Comparison of ENCODE assay signal across 8 mouse cellular contexts in genomic region chr11:87109519-87110171, GRCm38 (mm10). TPM values are rescaled to one million over a fixed set of nuclear protein-coding genes. Genes with fewer than 3 reads are reported as not detected.
DNase-seq lines count a peak whose midpoint lies in the region; ATAC-seq and TF ChIP-seq lines count a peak whose summit lies in the region.

No protein-coding gene starts in this region.

- DNase-seq in left cerebral cortex, adult 2 months (ENCODE audit: extremely low spot score in 1 of 2, low spot score in 2 of 2) = peak; percentile 20
- no peak for DNase-seq in left cerebral cortex, postnatal 25 days (ENCODE audit: low spot score in 2 of 2)
- peak; percentile 10 for DNase-seq in adrenal gland, adult 8-10 months
- DNase-seq in forebrain, embryonic 11.5 days (ENCODE audit: low spot score) = peak; percentile 79
- DNase-seq in mesoderm, embryonic 11.5 days (ENCODE audit: low read depth, low spot score) = peak; percentile 45
- DNase-seq in frontal cortex, postnatal 10 days (ENCODE audit: low spot score in 2 of 2) = no peak

- H3K36me3 ChIP-seq in forebrain, embryonic 11.5 days (ENCODE audit: control insufficient read depth, insufficient read depth, low read length) = peaks cover 3% of the 10 kb centered on the region; the same call in 1 of the 2 replicates
- peaks cover 19% of the 10 kb centered on the region for H3K36me3 ChIP-seq in kidney, embryonic 16.5 days (ENCODE audit: insufficient read depth, low read length)
- peaks cover 11% of the 10 kb centered on the region for H3K36me3 ChIP-seq in stomach, embryonic 15.5 days

- no peak for TF ChIP-seq CTCF in left cerebral cortex, adult 2 months (IDR thresholded peaks at IDR 0.05)

- H3K4me1 ChIP-seq in forebrain, embryonic 11.5 days (replicated peaks; ENCODE audit: control insufficient read depth, insufficient read depth, low read length) = peaks cover 2% of the 10 kb centered on the region; the same call in 1 of the 2 replicates
- peaks cover 17% of the 10 kb centered on the region for H3K4me1 ChIP-seq in kidney, embryonic 16.5 days (ENCODE audit: insufficient read depth, low read length)
- H3K4me1 ChIP-seq in stomach, embryonic 15.5 days = peaks cover 6% of the 10 kb centered on the region; the same call in 1 of the 2 replicates

- intact Hi-C loops in left cerebral cortex, adult 2 months (cut with DNase I) = loop anchor here (2.0 kb wide), 3 partner anchors 17 to 35 kb away; partner anchors contain the start of genes Gdpd1, Smg8 and Trim37
- intact Hi-C loops in left cerebral cortex, postnatal 25 days (cut with DNase I) = loop anchor here (2.0 kb wide), 1 partner anchor 17 kb away; the partner anchor contains the start of gene Trim37

- ATAC-seq in forebrain, embryonic 11.5 days (replicated peaks; ENCODE audit: low FRiP score) = no peak; the same call in 1 of the 2 replicates
- no peak for ATAC-seq in kidney, embryonic 16.5 days (ENCODE audit: low FRiP score, low TSS enrichment)
- ATAC-seq in stomach, embryonic 15.5 days (ENCODE audit: insufficient read depth, low FRiP score, low read depth) = no peak

- peak overlapping the region; percentile 99 for H3K9ac ChIP-seq in forebrain, embryonic 11.5 days (ENCODE audit: low read length)
- H3K9ac ChIP-seq in kidney, embryonic 16.5 days (replicated peaks; ENCODE audit: low read length) = peak overlapping the region; percentile 94
- H3K9ac ChIP-seq in stomach, embryonic 15.5 days = peak overlapping the region; percentile 71

- H3K4me3 ChIP-seq in left cerebral cortex, adult 2 months = peak overlapping the region; percentile 68
- H3K4me3 ChIP-seq in forebrain, embryonic 11.5 days (ENCODE audit: low read depth, low read length) = peak overlapping the region; percentile 87
- peak overlapping the region; percentile 99 for H3K4me3 ChIP-seq in kidney, embryonic 16.5 days (ENCODE audit: low read length)
- H3K4me3 ChIP-seq in stomach, embryonic 15.5 days (replicated peaks) = peak overlapping the region; percentile 80

- WGBS in forebrain, embryonic 11.5 days = 0% methylated on average over 42 of the region's 42 CpGs
- under 1% methylated on average over 42 of the region's 42 CpGs for WGBS in kidney, embryonic 16.5 days
- under 1% methylated on average over 42 of the region's 42 CpGs for WGBS in stomach, embryonic 15.5 days

- H3K27ac ChIP-seq in left cerebral cortex, adult 2 months = peak overlapping the region; percentile 92
- H3K27ac ChIP-seq in forebrain, embryonic 11.5 days (ENCODE audit: low read depth, low read length) = peak overlapping the region; percentile 96
- peak overlapping the region; percentile 99 for H3K27ac ChIP-seq in kidney, embryonic 16.5 days (ENCODE audit: low read length)
- H3K27ac ChIP-seq in stomach, embryonic 15.5 days = peak overlapping the region; percentile 93

- no peaks in the 10 kb centered on the region for H3K9me3 ChIP-seq in forebrain, embryonic 11.5 days (ENCODE audit: control insufficient read depth, low read length)
- no peaks in the 10 kb centered on the region for H3K9me3 ChIP-seq in kidney, embryonic 16.5 days (ENCODE audit: low read length)
- H3K9me3 ChIP-seq in stomach, embryonic 15.5 days = no peaks in the 10 kb centered on the region

- no peaks in the 10 kb centered on the region for H3K27me3 ChIP-seq in forebrain, embryonic 11.5 days (ENCODE audit: control insufficient read depth, insufficient read depth, low read length)
- no peaks in the 10 kb centered on the region for H3K27me3 ChIP-seq in kidney, embryonic 16.5 days (ENCODE audit: insufficient read depth, low read length)
- H3K27me3 ChIP-seq in stomach, embryonic 15.5 days (replicated peaks) = no peaks in the 10 kb centered on the region

- peak overlapping the region; percentile 52 for H3K4me2 ChIP-seq in forebrain, embryonic 11.5 days (ENCODE audit: low read depth, low read length, severe bottlenecking)
- H3K4me2 ChIP-seq in kidney, embryonic 16.5 days (replicated peaks; ENCODE audit: low read depth, low read length) = peak overlapping the region; percentile 69
- peak overlapping the region; percentile 53 for H3K4me2 ChIP-seq in stomach, embryonic 15.5 days

RNA-seq across cellular contexts. Expression of gene Ska2, which starts 0.6 kb away (rescaled TPM):
- 10 to 100 TPM in 1 of 2 experiments, 1 to 10 TPM in 1; 9.8 to 14.1 TPM for total RNA-seq in left cerebral cortex, adult 2 months (2021)
- 10 to 100 TPM; 11.2 to 12.3 TPM for total RNA-seq in left cerebral cortex, postnatal 25 days (2021)
- total RNA-seq in adrenal gland, adult 8-10 months (2022) = 1 to 10 TPM; 5.0 to 9.3 (median 7.2) TPM
- polyA plus RNA-seq in forebrain, embryonic 11.5 days (2014; fragmentation: Nextera tagmentation; extraction: Ambion mirVana) = 122 and 142 TPM in 2 replicates
- polyA plus RNA-seq in kidney, embryonic 16.5 days (2015; fragmentation: Nextera tagmentation; extraction: Ambion mirVana) = 59.4 and 61.1 TPM in 2 replicates
- polyA plus RNA-seq in stomach, embryonic 15.5 days (2015; fragmentation: Nextera tagmentation; extraction: Ambion mirVana) = 47.7 and 49.4 TPM in 2 replicates

RNA-seq across cellular contexts. Expression of gene Prr11, which starts 1.1 kb away (rescaled TPM):
- total RNA-seq in left cerebral cortex, adult 2 months (2021) = under 1 TPM; 0.18 to 0.37 TPM
- total RNA-seq in left cerebral cortex, postnatal 25 days (2021) = under 1 TPM; 0.32 to 0.34 TPM
- 1 to 10 TPM in 3 of 4 experiments, under 1 TPM in 1; 0.75 to 1.3 (median 1.2) TPM for total RNA-seq in adrenal gland, adult 8-10 months (2022)
- 23.1 and 23.8 TPM in 2 replicates for polyA plus RNA-seq in forebrain, embryonic 11.5 days (2014; fragmentation: Nextera tagmentation; extraction: Ambion mirVana)
- 9.2 and 13.9 TPM in 2 replicates for polyA plus RNA-seq in kidney, embryonic 16.5 days (2015; fragmentation: Nextera tagmentation; extraction: Ambion mirVana)
- 6.6 and 8.1 TPM in 2 replicates for polyA plus RNA-seq in stomach, embryonic 15.5 days (2015; fragmentation: Nextera tagmentation; extraction: Ambion mirVana)

RNA-seq across cellular contexts. Expression of gene Trim37, which starts 17.2 kb away (rescaled TPM):
- total RNA-seq in left cerebral cortex, adult 2 months (2021) = 100 to 1,000 TPM; 231 TPM
- 100 to 1,000 TPM; 233 to 239 TPM for total RNA-seq in left cerebral cortex, postnatal 25 days (2021)
- total RNA-seq in adrenal gland, adult 8-10 months (2022) = 10 to 100 TPM; 14.0 to 23.2 (median 15.7) TPM
- polyA plus RNA-seq in forebrain, embryonic 11.5 days (2014; fragmentation: Nextera tagmentation; extraction: Ambion mirVana) = 97.3 and 106 TPM in 2 replicates
- 29.0 and 31.5 TPM in 2 replicates for polyA plus RNA-seq in kidney, embryonic 16.5 days (2015; fragmentation: Nextera tagmentation; extraction: Ambion mirVana)
- polyA plus RNA-seq in stomach, embryonic 15.5 days (2015; fragmentation: Nextera tagmentation; extraction: Ambion mirVana) = 29.3 and 30.6 TPM in 2 replicates

RNA-seq across cellular contexts. Expression of gene Smg8, which starts 23.1 kb away (rescaled TPM):
- total RNA-seq in left cerebral cortex, adult 2 months (2021) = 10 to 100 TPM; 16.3 to 16.5 TPM
- total RNA-seq in left cerebral cortex, postnatal 25 days (2021) = 10 to 100 TPM; 16.6 to 16.9 TPM
- 10 to 100 TPM; 16.1 to 21.1 (median 19.1) TPM for total RNA-seq in adrenal gland, adult 8-10 months (2022)
- 28.3 and 28.9 TPM in 2 replicates for polyA plus RNA-seq in forebrain, embryonic 11.5 days (2014; fragmentation: Nextera tagmentation; extraction: Ambion mirVana)
- 22.5 and 23.1 TPM in 2 replicates for polyA plus RNA-seq in kidney, embryonic 16.5 days (2015; fragmentation: Nextera tagmentation; extraction: Ambion mirVana)
- polyA plus RNA-seq in stomach, embryonic 15.5 days (2015; fragmentation: Nextera tagmentation; extraction: Ambion mirVana) = 17.2 TPM in 2 replicates

RNA-seq across cellular contexts. Expression of gene Gdpd1, which starts 35.8 kb away (rescaled TPM):
- total RNA-seq in left cerebral cortex, adult 2 months (2021) = 10 to 100 TPM; 40.1 to 42.4 TPM
- 10 to 100 TPM; 41.3 to 46.1 TPM for total RNA-seq in left cerebral cortex, postnatal 25 days (2021)
- total RNA-seq in adrenal gland, adult 8-10 months (2022) = 10 to 100 TPM in 2 of 4 experiments, 1 to 10 TPM in 2; 5.6 to 10.1 (median 7.8) TPM
- 74.6 and 77.7 TPM in 2 replicates for polyA plus RNA-seq in forebrain, embryonic 11.5 days (2014; fragmentation: Nextera tagmentation; extraction: Ambion mirVana)
- 25.6 and 25.7 TPM in 2 replicates for polyA plus RNA-seq in kidney, embryonic 16.5 days (2015; fragmentation: Nextera tagmentation; extraction: Ambion mirVana)
- polyA plus RNA-seq in stomach, embryonic 15.5 days (2015; fragmentation: Nextera tagmentation; extraction: Ambion mirVana) = 24.5 and 26.7 TPM in 2 replicates

Comparison
In these comparisons a context has a peak if more than half of its experiments do, and no peak if none do; other contexts are left out.
1. DNase-seq: peak in left cerebral cortex, adult 2 months (2 of 2), adrenal gland, adult 8-10 months (single experiment), forebrain, embryonic 11.5 days (single experiment) and mesoderm, embryonic 11.5 days (single experiment); none in left cerebral cortex, postnatal 25 days (0 of 2) and frontal cortex, postnatal 10 days (0 of 2).
2. RNA of gene Trim37, which starts 17.2 kb away (total RNA-seq): 233 to 239 TPM in left cerebral cortex, postnatal 25 days and 231 TPM in left cerebral cortex, adult 2 months; 14.0 to 23.2 TPM in adrenal gland, adult 8-10 months; every median in the first group is over 4 times any median in the second.
3. Peak in every context shown above with its lines, with median percentiles within 50 percentile points of each other: H3K27ac ChIP-seq, H3K4me3 ChIP-seq, H3K4me2 ChIP-seq and H3K9ac ChIP-seq.